In the genomic region with DNA sequence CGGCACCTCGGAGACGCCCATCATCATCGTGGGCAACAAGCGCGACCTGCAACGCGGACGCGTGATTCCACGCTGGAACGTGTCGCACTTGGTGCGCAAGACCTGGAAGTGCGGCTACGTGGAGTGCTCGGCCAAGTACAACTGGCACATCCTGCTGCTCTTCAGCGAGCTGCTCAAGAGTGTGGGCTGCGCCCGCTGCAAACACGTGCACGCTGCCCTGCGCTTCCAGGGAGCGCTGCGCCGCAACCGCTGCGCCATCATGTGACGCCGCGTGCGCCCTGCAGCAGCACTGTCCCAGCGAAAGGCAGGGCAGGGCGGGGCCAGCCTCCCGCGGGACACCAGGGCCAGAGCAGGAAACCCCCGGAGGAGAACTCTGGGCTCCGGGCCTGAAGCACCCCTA, we compare ENCODE assay signal across 7 mouse cellular contexts. TPM values are rescaled to one million over a fixed set of nuclear protein-coding genes. Genes with fewer than 3 reads are reported as not detected.
A peak's percentile ranks its signal among the peaks of the same experiment; 100 is the strongest.
DNase-seq lines count a peak whose midpoint lies in the region; ATAC-seq lines count a peak whose summit lies in the region.

No protein-coding gene starts in this region.

- peaks cover 9% of the 10 kb centered on the region for H3K4me1 ChIP-seq in forebrain, embryonic 12.5 days
- peaks cover 4% of the 10 kb centered on the region for H3K4me1 ChIP-seq in midbrain, embryonic 14.5 days (ENCODE audit: control insufficient read depth, insufficient read depth, low read length)

- no peak overlapping the region for H3K9ac ChIP-seq in forebrain, embryonic 12.5 days
- H3K9ac ChIP-seq in midbrain, embryonic 14.5 days (replicated peaks; ENCODE audit: low read length), result no peak overlapping the region

- H3K36me3 ChIP-seq in forebrain, embryonic 12.5 days (replicated peaks), result no peaks in the 10 kb centered on the region
- no peaks in the 10 kb centered on the region for H3K36me3 ChIP-seq in midbrain, embryonic 14.5 days (ENCODE audit: control insufficient read depth, insufficient read depth, low read length)

- peak overlapping the region; percentile 42 for H3K4me2 ChIP-seq in forebrain, embryonic 12.5 days
- H3K4me2 ChIP-seq in midbrain, embryonic 14.5 days (ENCODE audit: low read length), result peak overlapping the region; percentile 45

- H3K27ac ChIP-seq in forebrain, embryonic 12.5 days, result no peak overlapping the region
- H3K27ac ChIP-seq in midbrain, embryonic 14.5 days (replicated peaks; ENCODE audit: low read depth, low read length), result no peak overlapping the region

- peaks cover 63% of the 10 kb centered on the region for H3K27me3 ChIP-seq in forebrain, embryonic 12.5 days
- H3K27me3 ChIP-seq in midbrain, embryonic 14.5 days (ENCODE audit: control insufficient read depth, insufficient read depth, low read length), result peaks cover 27% of the 10 kb centered on the region

- H3K4me3 ChIP-seq in forebrain, embryonic 12.5 days (replicated peaks), result peak overlapping the region; percentile 21; the same call in 1 of the 2 replicates
- peak overlapping the region; percentile 9; the same call in 1 of the 2 replicates for H3K4me3 ChIP-seq in midbrain, embryonic 14.5 days (replicated peaks; ENCODE audit: low read depth, low read length)

- no peaks in the 10 kb centered on the region for H3K9me3 ChIP-seq in forebrain, embryonic 12.5 days
- no peaks in the 10 kb centered on the region for H3K9me3 ChIP-seq in midbrain, embryonic 14.5 days (ENCODE audit: control insufficient read depth, low read length)

- peak; percentile 64 for ATAC-seq in forebrain, embryonic 12.5 days (ENCODE audit: low FRiP score)
- no peak; the same call in 1 of the 2 replicates for ATAC-seq in midbrain, embryonic 14.5 days (ENCODE audit: low FRiP score, low TSS enrichment)
- no peak for ATAC-seq in megakaryocyte-erythroid progenitor cell, adult 5-6 weeks (replicated peaks; ENCODE audit: low FRiP score, low TSS enrichment, poor library complexity, severe bottlenecking)
- ATAC-seq in erythroblast, adult 5-6 weeks (replicated peaks; ENCODE audit: low FRiP score, poor library complexity, severe bottlenecking), result no peak; the same call in 1 of the 2 replicates

- WGBS in forebrain, embryonic 12.5 days, result 6% methylated on average over 38 of the region's 38 CpGs
- WGBS in midbrain, embryonic 14.5 days, result 6% methylated on average over 38 of the region's 38 CpGs

- DNase-seq in thymus, postnatal 0 days (ENCODE audit: low spot score), result peak; percentile 18
- DNase-seq in thymus, adult 18-20 months, result no peak
- peak; percentile 59 to 68 for DNase-seq in layer of hippocampus, postnatal 10 days (ENCODE audit: low spot score in 2 of 2)
- DNase-seq in midbrain, embryonic 14.5 days, result peak; percentile 77

RNA-seq across cellular contexts. Expression of a gene that starts 9.6 kb away (rescaled TPM):
- polyA plus RNA-seq in thymus, postnatal 0 days (2015; fragmentation: Nextera tagmentation; extraction: Ambion mirVana), result 0.24 and 0.26 TPM in 2 replicates
- 11.0 and 13.9 TPM in 2 replicates for polyA plus RNA-seq in forebrain, embryonic 12.5 days (2016; fragmentation: Nextera tagmentation; extraction: Ambion mirVana)
- total RNA-seq in layer of hippocampus, postnatal 10 days (2021), result 100 to 1,000 TPM; 173 to 185 TPM
- 18.3 and 37.9 TPM in 2 replicates for polyA plus RNA-seq in midbrain, embryonic 14.5 days (2014; fragmentation: Nextera tagmentation; extraction: Ambion mirVana)
- total RNA-seq in megakaryocyte-erythroid progenitor cell, adult 5-6 weeks (2014; fragmentation: Nextera tagmentation), result not detected in 2 replicates
- total RNA-seq in megakaryocyte-erythroid progenitor cell, adult 5-6 weeks (2017), result 0.19 TPM in 1 of 2 replicates, not detected in the other
- not detected in 2 replicates for total RNA-seq in erythroblast, adult 5-6 weeks (2015; ENCODE audit: low replicate concordance)
- total RNA-seq in erythroblast, adult 5-6 weeks (2017; ENCODE audit: low replicate concordance), result not detected in 2 replicates

RNA-seq across cellular contexts. Expression of a gene that starts 10.7 kb away (rescaled TPM):
- 0.12 and 0.21 TPM in 2 replicates for polyA plus RNA-seq in thymus, postnatal 0 days (2015; fragmentation: Nextera tagmentation; extraction: Ambion mirVana)
- 0.08 and 0.22 TPM in 2 replicates for polyA plus RNA-seq in forebrain, embryonic 12.5 days (2016; fragmentation: Nextera tagmentation; extraction: Ambion mirVana)
- total RNA-seq in layer of hippocampus, postnatal 10 days (2021), result 1 to 10 TPM in 1 of 2 experiments, under 1 TPM in 1; 0.62 to 1.4 TPM
- polyA plus RNA-seq in midbrain, embryonic 14.5 days (2014; fragmentation: Nextera tagmentation; extraction: Ambion mirVana), result 0.11 and 0.18 TPM in 2 replicates
- total RNA-seq in megakaryocyte-erythroid progenitor cell, adult 5-6 weeks (2014; fragmentation: Nextera tagmentation), result not detected in 2 replicates
- total RNA-seq in megakaryocyte-erythroid progenitor cell, adult 5-6 weeks (2017), result not detected in 2 replicates
- total RNA-seq in erythroblast, adult 5-6 weeks (2015; ENCODE audit: low replicate concordance), result not detected in 2 replicates
- not detected in 2 replicates for total RNA-seq in erythroblast, adult 5-6 weeks (2017; ENCODE audit: low replicate concordance)

RNA-seq across cellular contexts. Expression of a gene that starts 18.9 kb away (rescaled TPM):
- polyA plus RNA-seq in thymus, postnatal 0 days (2015; fragmentation: Nextera tagmentation; extraction: Ambion mirVana), result 2.2 and 2.7 TPM in 2 replicates
- 0.29 and 0.35 TPM in 2 replicates for polyA plus RNA-seq in forebrain, embryonic 12.5 days (2016; fragmentation: Nextera tagmentation; extraction: Ambion mirVana)
- total RNA-seq in layer of hippocampus, postnatal 10 days (2021), result not detected
- 0.69 and 1.2 TPM in 2 replicates for polyA plus RNA-seq in midbrain, embryonic 14.5 days (2014; fragmentation: Nextera tagmentation; extraction: Ambion mirVana)
- total RNA-seq in megakaryocyte-erythroid progenitor cell, adult 5-6 weeks (2014; fragmentation: Nextera tagmentation), result 2.6 TPM in 1 of 2 replicates, not detected in the other
- not detected in 2 replicates for total RNA-seq in megakaryocyte-erythroid progenitor cell, adult 5-6 weeks (2017)
- 3.8 and 8.2 TPM in 2 replicates for total RNA-seq in erythroblast, adult 5-6 weeks (2015; ENCODE audit: low replicate concordance)
- total RNA-seq in erythroblast, adult 5-6 weeks (2017; ENCODE audit: low replicate concordance), result 8.9 and 24.8 TPM in 2 replicates

RNA-seq across cellular contexts. Expression of a gene that starts 44.3 kb away (rescaled TPM):
- polyA plus RNA-seq in thymus, postnatal 0 days (2015; fragmentation: Nextera tagmentation; extraction: Ambion mirVana), result 1.4 and 2.3 TPM in 2 replicates
- polyA plus RNA-seq in forebrain, embryonic 12.5 days (2016; fragmentation: Nextera tagmentation; extraction: Ambion mirVana), result 1.5 and 2.7 TPM in 2 replicates
- 1 to 10 TPM; 3.9 to 4.3 TPM for total RNA-seq in layer of hippocampus, postnatal 10 days (2021)
- 1.6 and 2.7 TPM in 2 replicates for polyA plus RNA-seq in midbrain, embryonic 14.5 days (2014; fragmentation: Nextera tagmentation; extraction: Ambion mirVana)
- total RNA-seq in megakaryocyte-erythroid progenitor cell, adult 5-6 weeks (2014; fragmentation: Nextera tagmentation), result 0.37 TPM in 1 of 2 replicates, not detected in the other
- total RNA-seq in megakaryocyte-erythroid progenitor cell, adult 5-6 weeks (2017), result 0.19 and 0.42 TPM in 2 replicates
- 0.63 TPM in 1 of 2 replicates, not detected in the other for total RNA-seq in erythroblast, adult 5-6 weeks (2015; ENCODE audit: low replicate concordance)
- total RNA-seq in erythroblast, adult 5-6 weeks (2017; ENCODE audit: low replicate concordance), result 0.42 and 1.7 TPM in 2 replicates

RNA-seq across cellular contexts. Expression of a gene that starts 54.3 kb away (rescaled TPM):
- 6.9 and 10.2 TPM in 2 replicates for polyA plus RNA-seq in thymus, postnatal 0 days (2015; fragmentation: Nextera tagmentation; extraction: Ambion mirVana)
- polyA plus RNA-seq in forebrain, embryonic 12.5 days (2016; fragmentation: Nextera tagmentation; extraction: Ambion mirVana), result 14.7 and 20.0 TPM in 2 replicates
- total RNA-seq in layer of hippocampus, postnatal 10 days (2021), result 10 to 100 TPM; 68.2 to 76.1 TPM
- 13.7 and 17.0 TPM in 2 replicates for polyA plus RNA-seq in midbrain, embryonic 14.5 days (2014; fragmentation: Nextera tagmentation; extraction: Ambion mirVana)
- total RNA-seq in megakaryocyte-erythroid progenitor cell, adult 5-6 weeks (2014; fragmentation: Nextera tagmentation), result 60.9 and 72.5 TPM in 2 replicates
- 24.0 and 32.8 TPM in 2 replicates for total RNA-seq in megakaryocyte-erythroid progenitor cell, adult 5-6 weeks (2017)
- 20.9 and 35.2 TPM in 2 replicates for total RNA-seq in erythroblast, adult 5-6 weeks (2015; ENCODE audit: low replicate concordance)
- total RNA-seq in erythroblast, adult 5-6 weeks (2017; ENCODE audit: low replicate concordance), result 24.5 and 33.2 TPM in 2 replicates

Comparison
In these comparisons a context has a peak if more than half of its experiments do, and no peak if none do; other contexts are left out.
1. DNase-seq: peak in thymus, postnatal 0 days (single experiment), layer of hippocampus, postnatal 10 days (2 of 2) and midbrain, embryonic 14.5 days (single experiment); none in thymus, adult 18-20 months (0 of 2).
2. RNA of a gene that starts 9.6 kb away (total RNA-seq): 173 to 185 TPM in layer of hippocampus, postnatal 10 days; 0.19 TPM in megakaryocyte-erythroid progenitor cell, adult 5-6 weeks and not detected in erythroblast, adult 5-6 weeks; every median in the first group is over 100 times any median in the second.